Mouse (Mus musculus): ENCODE results near the gene Arhgap19.

GRCm38 (mm10) chr19:41838808-41839207 lies 37.0 kb upstream of the Arhgap19 start:
- TF ChIP-seq CTCF (IDR thresholded peaks at IDR 0.05; ENCODE audit: low read depth) (no peak), EP300 (IDR thresholded peaks at IDR 0.05; ENCODE audit: low read depth) (no peak)
